Mouse (Mus musculus): ENCODE data around the gene Cd79a. TPM values are rescaled to one million over a fixed set of nuclear protein-coding genes. Genes with fewer than 3 reads are reported as not detected.

The Cd79a gene
- polyA plus RNA-seq, 2 experiments = 0.37 to 0.84 TPM

- H3K9me3 ChIP-seq (ENCODE audit: control insufficient read depth, low read length) = no peaks in the 10 kb centered on the region
- 0 out of 2 replicates have a peak, but pooled peaks cover 2% of the 10 kb centered on the region for H3K4me1 ChIP-seq (ENCODE audit: control insufficient read depth, insufficient read depth, low read length)
- H3K4me2 ChIP-seq (replicated peaks; ENCODE audit: low read depth, low read length, severe bottlenecking) = peak within 1 kb of the TSS; percentile 70
- no peaks in the 10 kb centered on the region for H3K36me3 ChIP-seq (ENCODE audit: control insufficient read depth, insufficient read depth, low read length)
- H3K4me3 ChIP-seq (replicated peaks; ENCODE audit: low read length) = peak within 1 kb of the TSS; percentile 41
- DNase-seq (ENCODE audit: low spot score) = no peak
- H3K27me3 ChIP-seq (ENCODE audit: control insufficient read depth, insufficient read depth, low read length) = peaks cover 89% of the 10 kb centered on the region
- 2% methylated on average over 65 of the region's 72 CpGs for WGBS
- no peak for TF ChIP-seq POLR2A (IDR thresholded peaks at IDR 0.05; ENCODE audit: borderline replicate concordance, extremely low read depth, insufficient read depth, insufficient read length)
- no peak within 1 kb of the TSS for H3K27ac ChIP-seq (replicated peaks; ENCODE audit: low read depth, low read length)
- ATAC-seq (ENCODE audit: low FRiP score, low read depth) = no peak
- peak within 1 kb of the TSS; percentile 52 for H3K9ac ChIP-seq (ENCODE audit: low read depth, low read length, severe bottlenecking)
These were observed 47.2 kb downstream of the Cd79a start, which contains the start of gene Gm4881 for GRCm38 (mm10) chr7:24944257-24944950. Gm4881 (minus strand) TSS chr7:24944494.

- no peak overlapping the region for H3K27ac ChIP-seq (replicated peaks; ENCODE audit: low read depth, low read length)
- H3K4me3 ChIP-seq (replicated peaks; ENCODE audit: low read length) = no peak overlapping the region
- no peaks in the 10 kb centered on the region for H3K9me3 ChIP-seq (ENCODE audit: control insufficient read depth, low read length)
- ATAC-seq (ENCODE audit: low FRiP score, low read depth) = no peak
- no peak overlapping the region for H3K9ac ChIP-seq (ENCODE audit: low read depth, low read length, severe bottlenecking)
- no peak overlapping the region for H3K4me2 ChIP-seq (replicated peaks; ENCODE audit: low read depth, low read length, severe bottlenecking)
- TF ChIP-seq POLR2A (IDR thresholded peaks at IDR 0.05; ENCODE audit: borderline replicate concordance, extremely low read depth, insufficient read depth, insufficient read length) = no peak
- DNase-seq (ENCODE audit: low spot score) = no peak
- peaks cover 98% of the 10 kb centered on the region for H3K27me3 ChIP-seq (ENCODE audit: control insufficient read depth, insufficient read depth, low read length)
- H3K36me3 ChIP-seq (ENCODE audit: control insufficient read depth, insufficient read depth, low read length) = no peaks in the 10 kb centered on the region
- WGBS = 3% methylated on average over 7 of the region's 7 CpGs
- H3K4me1 ChIP-seq (ENCODE audit: control insufficient read depth, insufficient read depth, low read length) = 0 out of 2 replicates have a peak, but pooled peaks cover 2% of the 10 kb centered on the region
These were observed 50.3 kb downstream of the Cd79a start for GRCm38 (mm10) chr7:24947316-24948048.

DNA sequence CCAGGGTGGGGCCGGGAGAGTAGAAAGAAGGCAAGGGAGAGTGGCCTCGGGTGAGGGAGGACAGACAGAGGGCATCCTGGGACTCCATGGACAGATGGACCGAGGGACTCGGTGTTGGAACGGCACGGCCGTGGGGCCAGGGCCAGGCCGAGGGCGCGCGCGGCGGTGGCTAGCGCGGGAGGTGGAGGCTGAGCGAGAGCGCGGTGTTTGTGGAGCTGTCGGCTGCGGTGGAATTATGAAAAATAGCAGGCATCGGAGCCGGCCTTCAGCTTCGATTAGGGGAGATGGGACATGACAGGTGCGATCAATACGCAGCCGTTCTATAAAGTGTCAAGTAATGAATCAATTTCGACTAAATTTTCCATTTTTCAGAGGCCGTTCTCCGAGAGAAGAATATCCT lies 51.6 kb downstream of the Cd79a start:
- H3K4me1 ChIP-seq (ENCODE audit: control insufficient read depth, insufficient read depth, low read length) = 0 out of 2 replicates have a peak, but pooled peaks cover 2% of the 10 kb centered on the region
- peaks cover 98% of the 10 kb centered on the region for H3K27me3 ChIP-seq (ENCODE audit: control insufficient read depth, insufficient read depth, low read length)
- no peak for ATAC-seq (ENCODE audit: low FRiP score, low read depth)
- DNase-seq (ENCODE audit: low spot score) = no peak
- H3K9me3 ChIP-seq (ENCODE audit: control insufficient read depth, low read length) = no peaks in the 10 kb centered on the region
- 2% methylated on average over 29 of the region's 29 CpGs for WGBS
- H3K9ac ChIP-seq (ENCODE audit: low read depth, low read length, severe bottlenecking) = no peak overlapping the region
- no peak overlapping the region for H3K4me2 ChIP-seq (replicated peaks; ENCODE audit: low read depth, low read length, severe bottlenecking)
- H3K36me3 ChIP-seq (ENCODE audit: control insufficient read depth, insufficient read depth, low read length) = no peaks in the 10 kb centered on the region
- H3K27ac ChIP-seq (replicated peaks; ENCODE audit: low read depth, low read length) = no peak overlapping the region
- no peak overlapping the region for H3K4me3 ChIP-seq (replicated peaks; ENCODE audit: low read length)
- no peak for TF ChIP-seq POLR2A (IDR thresholded peaks at IDR 0.05; ENCODE audit: borderline replicate concordance, extremely low read depth, insufficient read depth, insufficient read length)

GRCm38 (mm10) chr7:24949958-24950623 lies 52.9 kb downstream of the Cd79a start:
- Histone ChIP-seq H3K27me3 (ENCODE audit: control insufficient read depth, insufficient read depth, low read length) (peaks cover 98% of the 10 kb centered on the region), H3K9me3 (ENCODE audit: control insufficient read depth, low read length) (no peaks in the 10 kb centered on the region), H3K36me3 (ENCODE audit: control insufficient read depth, insufficient read depth, low read length) (no peaks in the 10 kb centered on the region), H3K4me2 (replicated peaks; ENCODE audit: low read depth, low read length, severe bottlenecking) (no peak overlapping the region), H3K4me1 (ENCODE audit: control insufficient read depth, insufficient read depth, low read length) (no peaks in the 10 kb centered on the region; the same call in 1 of the 2 replicates), H3K27ac (replicated peaks; ENCODE audit: low read depth, low read length) (no peak overlapping the region), H3K9ac (ENCODE audit: low read depth, low read length, severe bottlenecking) (no peak overlapping the region), H3K4me3 (replicated peaks; ENCODE audit: low read length) (no peak overlapping the region)
- 2% methylated on average over 8 of the region's 8 CpGs for WGBS
- DNase-seq (ENCODE audit: low spot score) = peak; percentile 45
- peak; percentile 62 for ATAC-seq (ENCODE audit: low FRiP score, low read depth)
- TF ChIP-seq POLR2A (IDR thresholded peaks at IDR 0.05; ENCODE audit: borderline replicate concordance, extremely low read depth, insufficient read depth, insufficient read length) = no peak

Other genes with a start within 250 kb of the Cd79a start
- not detected in 2 replicates for gene Tex101, start 220.7 kb upstream of the Cd79a start, polyA plus RNA-seq (2012; rRNA removed)
- gene Tex101, start 220.7 kb upstream of the Cd79a start, polyA plus RNA-seq (2014; fragmentation: Nextera tagmentation; extraction: Ambion mirVana) = not detected in 2 replicates
- gene BC049730, start 188.1 kb upstream of the Cd79a start, polyA plus RNA-seq (2012; rRNA removed) = not detected in 2 replicates
- not detected in 2 replicates for gene BC049730, start 188.1 kb upstream of the Cd79a start, polyA plus RNA-seq (2014; fragmentation: Nextera tagmentation; extraction: Ambion mirVana)
- not detected in 2 replicates for gene Gm4763, start 170.5 kb upstream of the Cd79a start, polyA plus RNA-seq (2012; rRNA removed)
- not detected in 2 replicates for gene Gm4763, start 170.5 kb upstream of the Cd79a start, polyA plus RNA-seq (2014; fragmentation: Nextera tagmentation; extraction: Ambion mirVana)
- gene Cd177, start 137.1 kb upstream of the Cd79a start, polyA plus RNA-seq (2012; rRNA removed) = 0.05 and 0.27 TPM in 2 replicates
- gene Cd177, start 137.1 kb upstream of the Cd79a start, polyA plus RNA-seq (2014; fragmentation: Nextera tagmentation; extraction: Ambion mirVana) = 0.22 and 0.30 TPM in 2 replicates
- 0.22 TPM in 1 of 2 replicates, not detected in the other for gene Ceacam10, start 120.2 kb upstream of the Cd79a start, polyA plus RNA-seq (2012; rRNA removed)
- not detected in 2 replicates for gene Ceacam10, start 120.2 kb upstream of the Cd79a start, polyA plus RNA-seq (2014; fragmentation: Nextera tagmentation; extraction: Ambion mirVana)
- gene Gm9844, start 35.2 kb upstream of the Cd79a start, polyA plus RNA-seq (2012; rRNA removed) = 14.4 and 17.1 TPM in 2 replicates
- gene Gm9844, start 35.2 kb upstream of the Cd79a start, polyA plus RNA-seq (2014; fragmentation: Nextera tagmentation; extraction: Ambion mirVana) = 14.2 and 17.1 TPM in 2 replicates
- not detected in 2 replicates for gene Lypd4, start 27.4 kb upstream of the Cd79a start, polyA plus RNA-seq (2012; rRNA removed)
- not detected in 2 replicates for gene Lypd4, start 27.4 kb upstream of the Cd79a start, polyA plus RNA-seq (2014; fragmentation: Nextera tagmentation; extraction: Ambion mirVana)
- gene Dmrtc2, start 27.3 kb upstream of the Cd79a start, polyA plus RNA-seq (2012; rRNA removed) = 0.04 TPM in 1 of 2 replicates, not detected in the other
- gene Dmrtc2, start 27.3 kb upstream of the Cd79a start, polyA plus RNA-seq (2014; fragmentation: Nextera tagmentation; extraction: Ambion mirVana) = 0.19 TPM in 1 of 2 replicates, not detected in the other
- 1,054 and 1,323 TPM in 2 replicates for gene Rps19, start 13.0 kb upstream of the Cd79a start, polyA plus RNA-seq (2012; rRNA removed)
- 3,510 and 3,666 TPM in 2 replicates for gene Rps19, start 13.0 kb upstream of the Cd79a start, polyA plus RNA-seq (2014; fragmentation: Nextera tagmentation; extraction: Ambion mirVana)
- gene Arhgef1, start 5.5 kb downstream of the Cd79a start, polyA plus RNA-seq (2012; rRNA removed) = 256 and 337 TPM in 2 replicates
- 109 and 116 TPM in 2 replicates for gene Arhgef1, start 5.5 kb downstream of the Cd79a start, polyA plus RNA-seq (2014; fragmentation: Nextera tagmentation; extraction: Ambion mirVana)
- 0.06 and 0.09 TPM in 2 replicates for gene Gm4881, start 47.1 kb downstream of the Cd79a start, polyA plus RNA-seq (2012; rRNA removed)
- not detected in 2 replicates for gene Gm4881, start 47.1 kb downstream of the Cd79a start, polyA plus RNA-seq (2014; fragmentation: Nextera tagmentation; extraction: Ambion mirVana)
- 185 and 268 TPM in 2 replicates for gene Rabac1, start 75.4 kb downstream of the Cd79a start, polyA plus RNA-seq (2012; rRNA removed)
- 212 and 230 TPM in 2 replicates for gene Rabac1, start 75.4 kb downstream of the Cd79a start, polyA plus RNA-seq (2014; fragmentation: Nextera tagmentation; extraction: Ambion mirVana)
- gene Atp1a3, start 108.6 kb downstream of the Cd79a start, polyA plus RNA-seq (2012; rRNA removed) = 0.84 and 1.1 TPM in 2 replicates
- gene Atp1a3, start 108.6 kb downstream of the Cd79a start, polyA plus RNA-seq (2014; fragmentation: Nextera tagmentation; extraction: Ambion mirVana) = 0.54 and 0.69 TPM in 2 replicates
- 84.9 and 128 TPM in 2 replicates for gene Grik5, start 175.0 kb downstream of the Cd79a start, polyA plus RNA-seq (2012; rRNA removed)
- 11.8 and 13.8 TPM in 2 replicates for gene Grik5, start 175.0 kb downstream of the Cd79a start, polyA plus RNA-seq (2014; fragmentation: Nextera tagmentation; extraction: Ambion mirVana)
- gene Zfp574, start 175.2 kb downstream of the Cd79a start, polyA plus RNA-seq (2012; rRNA removed) = 33.3 and 45.7 TPM in 2 replicates
- 28.0 and 30.8 TPM in 2 replicates for gene Zfp574, start 175.2 kb downstream of the Cd79a start, polyA plus RNA-seq (2014; fragmentation: Nextera tagmentation; extraction: Ambion mirVana)

Data from limb, embryonic 14.5 days (tissue).